Mouse (Mus musculus): ENCODE data around the gene Gcc1.

Gcc1 gene

DNA sequence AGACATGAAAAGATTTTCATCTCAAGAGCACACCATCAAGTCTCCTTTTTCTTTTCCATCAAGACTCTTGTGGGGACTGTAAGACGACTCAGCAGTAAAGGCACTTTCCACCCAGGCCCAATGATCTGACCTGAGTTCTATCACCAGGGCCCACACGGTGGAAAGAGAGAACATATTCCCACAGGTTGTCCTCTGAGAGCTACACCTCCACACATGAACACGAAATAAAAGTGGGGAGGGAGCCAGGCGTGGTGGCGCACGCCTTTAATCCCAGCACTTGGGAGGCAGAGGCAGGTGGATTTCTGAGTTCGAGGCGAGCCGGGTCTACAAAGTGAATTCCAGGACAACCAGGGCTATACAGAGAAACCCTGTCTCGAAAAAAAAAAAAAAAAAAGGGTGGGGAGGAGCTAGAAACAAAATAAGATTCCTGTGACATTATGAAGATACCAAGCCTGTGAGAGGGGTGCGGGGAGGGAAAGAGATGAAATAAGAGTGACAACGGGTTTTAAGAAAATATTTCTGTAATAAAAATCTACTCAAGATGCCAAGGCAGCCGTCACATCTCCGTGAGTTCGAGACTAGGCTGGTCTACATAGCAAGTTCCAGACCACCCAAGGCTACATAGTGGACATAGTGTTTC, 5.4 kb downstream of the Gcc1 start:
- DNase-seq (ENCODE audit: extremely low spot score): no peak

DNA sequence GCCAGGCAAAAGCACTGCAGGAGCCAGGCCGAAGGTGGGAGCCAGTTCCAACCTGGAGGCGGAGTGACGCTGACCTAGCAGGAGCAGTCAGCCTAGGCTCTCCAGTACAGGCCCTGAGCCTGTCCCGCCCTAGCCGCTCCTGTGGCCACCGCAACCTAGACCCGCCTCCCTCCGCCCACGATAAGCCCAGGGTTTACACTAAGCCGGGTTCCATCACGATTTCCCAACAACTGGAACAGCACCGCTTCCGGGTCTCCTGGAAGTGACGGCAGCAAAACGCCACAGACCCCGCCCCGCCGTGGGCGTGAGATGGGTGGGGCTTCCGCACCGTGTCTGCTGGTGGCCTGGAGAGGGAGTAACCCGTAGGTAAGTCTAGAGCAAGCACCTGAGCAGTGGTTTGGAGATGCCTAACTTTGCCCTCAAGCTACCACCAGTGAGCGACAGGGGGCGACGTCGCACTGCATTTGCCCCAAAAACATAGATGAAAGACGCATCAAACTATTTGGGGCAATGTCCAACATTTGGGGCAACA, 6.7 kb downstream of the Gcc1 start:
- peak; percentile 95 for DNase-seq (ENCODE audit: extremely low spot score)

DNA sequence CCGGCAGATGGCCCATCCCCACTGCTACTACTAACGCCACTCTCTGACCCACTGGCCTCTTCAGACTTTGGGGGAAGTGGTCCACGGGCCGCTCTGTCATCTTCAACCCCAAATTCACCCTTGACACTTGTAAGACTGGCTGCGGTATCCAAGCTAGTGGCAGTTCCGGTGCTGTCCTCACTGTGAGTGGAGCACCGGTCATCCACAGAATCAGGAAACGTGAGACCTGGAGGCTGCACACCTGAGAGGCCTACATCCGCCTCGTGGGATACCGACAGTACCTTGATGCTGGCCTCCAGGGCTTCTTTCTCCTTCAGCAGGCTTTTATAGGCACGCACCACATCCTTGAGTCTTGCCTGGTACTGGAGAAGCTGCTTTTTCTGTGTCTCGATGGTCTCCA, 7.3 kb downstream of the Gcc1 start:
- DNase-seq (ENCODE audit: extremely low spot score): no peak

DNA sequence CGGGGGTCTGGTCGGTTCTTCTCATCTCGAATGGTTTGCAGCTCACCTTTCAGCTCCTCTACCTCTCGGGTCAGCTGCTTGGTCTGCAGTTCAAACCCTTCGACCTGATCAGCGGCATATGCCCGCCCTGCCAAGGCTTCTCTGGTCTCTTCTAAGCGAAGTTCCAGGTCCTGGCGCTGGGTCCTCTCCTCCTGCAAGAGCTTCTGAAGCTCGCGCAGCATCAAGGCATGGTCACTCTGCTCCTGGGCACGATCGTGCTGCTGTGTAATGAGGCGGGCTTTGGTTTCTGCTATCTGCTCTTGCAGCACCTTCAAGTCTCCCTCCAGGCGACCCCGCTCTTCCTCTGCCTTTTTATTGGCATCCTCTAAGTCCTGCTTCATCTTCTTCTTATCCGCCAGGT, 7.8 kb downstream of the Gcc1 start:
- no peak for DNase-seq (ENCODE audit: extremely low spot score)

DNA sequence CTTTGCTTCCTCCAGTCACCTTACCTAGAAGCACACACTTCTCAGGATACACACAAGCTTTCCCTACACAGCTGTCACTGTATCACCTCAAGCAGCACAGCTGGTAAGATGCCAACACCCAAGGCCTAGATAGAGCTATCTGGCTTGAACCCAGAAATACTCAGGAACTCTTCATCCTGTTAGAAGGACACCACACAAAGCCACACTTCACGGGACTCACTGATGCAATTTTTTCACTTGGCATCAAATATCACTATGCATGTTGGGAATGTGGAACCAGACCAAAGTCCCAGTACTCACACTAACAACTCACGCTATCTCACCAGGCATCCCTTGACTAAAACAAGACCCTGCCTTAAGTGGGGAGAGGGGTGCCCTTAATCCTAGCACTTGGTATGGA, 8.5 kb downstream of the Gcc1 start:
- no peak for DNase-seq (ENCODE audit: extremely low spot score)

DNA sequence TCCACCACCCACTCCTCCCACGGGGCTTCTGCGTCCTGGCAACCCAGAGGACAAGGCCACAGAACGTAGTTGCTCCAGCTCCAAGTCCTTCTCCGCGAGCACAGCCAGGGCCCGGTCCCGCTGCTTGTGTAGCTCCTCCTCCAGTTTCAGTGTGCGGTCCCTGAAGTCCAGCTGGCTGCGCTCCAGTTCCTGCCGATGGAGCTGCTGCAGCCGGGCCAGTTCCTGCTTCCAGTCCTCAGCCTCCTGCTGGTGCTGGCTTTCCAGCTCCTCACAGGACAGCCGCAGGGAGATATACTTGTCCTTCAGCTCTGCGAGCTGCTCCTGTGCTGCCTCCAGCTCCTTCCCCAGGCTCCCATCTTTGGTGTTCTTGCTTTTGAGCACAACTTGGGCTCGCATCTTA, 9.7 kb downstream of the Gcc1 start:
- DNase-seq (ENCODE audit: extremely low spot score): no peak

DNA sequence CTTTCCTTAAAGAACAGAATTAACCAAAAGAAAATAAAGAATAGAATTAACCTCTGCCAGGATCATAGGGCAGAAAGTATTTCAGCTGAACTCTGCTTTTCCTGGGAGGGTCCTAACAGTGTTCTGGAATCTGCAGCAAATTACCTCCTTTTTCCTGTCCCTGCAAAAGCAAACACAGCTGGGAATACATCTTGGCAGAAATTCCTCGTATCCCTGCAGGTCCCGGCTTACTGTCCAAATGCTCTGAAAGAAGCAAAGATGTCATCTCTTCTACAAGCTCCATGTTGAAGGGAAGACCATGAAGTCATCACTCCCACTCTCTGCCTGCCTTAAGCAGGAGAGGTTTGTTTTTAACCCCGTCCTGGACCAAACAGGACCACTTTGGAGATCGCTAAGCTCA, 11.2 kb downstream of the Gcc1 start:
- DNase-seq (ENCODE audit: extremely low spot score): no peak

DNA sequence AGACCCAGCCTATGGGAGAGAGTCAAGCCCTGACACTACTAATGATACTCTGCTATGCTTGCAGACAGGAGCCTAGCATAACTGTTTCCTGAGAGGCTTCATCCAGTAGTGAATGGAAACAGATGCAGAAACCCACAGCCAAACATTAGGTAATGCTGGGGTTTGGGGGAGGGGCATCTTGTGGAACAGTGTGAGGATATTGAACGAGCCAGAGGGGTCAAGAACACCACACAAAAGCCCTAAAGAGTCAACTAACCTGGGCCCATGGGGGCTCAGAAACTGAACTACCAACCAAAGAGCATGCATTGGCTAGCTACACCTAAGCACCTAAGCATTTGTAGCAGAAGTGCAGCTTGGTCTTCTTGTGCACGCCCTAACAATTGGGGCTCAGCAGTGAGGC, 17.0 kb downstream of the Gcc1 start:
- no peak for DNase-seq (ENCODE audit: extremely low spot score)

DNA sequence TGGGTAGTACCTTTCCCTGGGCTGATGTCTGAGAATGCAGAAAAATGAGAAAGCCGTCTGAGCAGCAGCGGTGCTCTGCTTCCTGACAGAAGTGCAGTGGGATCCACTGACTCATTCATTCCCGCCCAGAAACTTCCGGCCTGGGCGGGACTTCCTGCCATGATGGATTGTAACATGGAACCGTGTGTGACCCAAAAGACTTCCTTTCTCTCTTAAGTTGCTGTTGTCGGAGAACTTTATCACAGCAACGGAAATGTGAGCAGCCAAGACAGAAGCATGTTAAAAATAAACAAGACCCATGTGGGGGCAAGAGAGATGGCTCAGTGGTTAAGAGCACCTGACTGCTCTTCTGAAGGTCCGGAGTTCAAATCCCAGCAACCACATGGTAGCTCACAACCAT, 18.1 kb downstream of the Gcc1 start:
- no peak for DNase-seq (ENCODE audit: extremely low spot score)

DNA sequence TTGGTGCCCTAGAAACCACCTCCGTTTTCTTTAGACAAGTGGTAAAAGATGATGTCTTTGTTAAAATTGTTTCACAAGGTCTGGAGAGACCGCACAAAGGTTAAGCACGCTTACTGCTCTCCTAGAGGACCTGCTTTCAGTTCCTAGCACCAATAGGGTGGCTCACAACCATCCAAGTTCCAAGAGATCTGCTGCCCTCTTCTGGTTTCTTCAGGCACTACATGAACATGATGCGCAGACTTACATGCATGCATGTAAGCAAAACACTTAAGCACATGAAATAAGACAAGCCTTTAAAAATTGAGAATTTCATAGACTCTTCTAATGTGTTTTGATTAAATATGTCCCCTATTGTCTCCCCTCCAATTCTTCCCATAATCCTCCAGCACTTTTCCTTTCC, 28.4 kb downstream of the Gcc1 start:
- no peak for DNase-seq (ENCODE audit: extremely low spot score)

DNA sequence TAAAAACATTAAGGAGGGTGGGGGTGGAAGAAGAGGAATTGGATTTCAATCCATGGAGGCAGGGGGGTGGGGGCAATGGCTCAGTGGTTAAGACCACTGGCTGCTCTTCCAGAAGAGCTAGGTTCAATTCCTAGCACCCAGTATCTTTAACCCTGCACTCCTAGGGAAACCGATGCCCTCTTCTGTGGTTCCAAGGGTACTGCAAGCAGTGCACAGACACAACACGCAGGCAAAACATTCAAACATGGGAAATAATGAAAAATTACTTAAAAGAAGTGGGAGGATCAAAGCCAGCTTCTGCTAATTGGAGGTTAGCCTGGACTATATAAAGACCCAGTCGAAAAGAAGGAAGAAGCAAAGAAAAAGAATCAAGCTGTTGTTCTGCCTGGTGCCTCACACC, 29.5 kb downstream of the Gcc1 start:
- no peak for DNase-seq (ENCODE audit: extremely low spot score)

DNA sequence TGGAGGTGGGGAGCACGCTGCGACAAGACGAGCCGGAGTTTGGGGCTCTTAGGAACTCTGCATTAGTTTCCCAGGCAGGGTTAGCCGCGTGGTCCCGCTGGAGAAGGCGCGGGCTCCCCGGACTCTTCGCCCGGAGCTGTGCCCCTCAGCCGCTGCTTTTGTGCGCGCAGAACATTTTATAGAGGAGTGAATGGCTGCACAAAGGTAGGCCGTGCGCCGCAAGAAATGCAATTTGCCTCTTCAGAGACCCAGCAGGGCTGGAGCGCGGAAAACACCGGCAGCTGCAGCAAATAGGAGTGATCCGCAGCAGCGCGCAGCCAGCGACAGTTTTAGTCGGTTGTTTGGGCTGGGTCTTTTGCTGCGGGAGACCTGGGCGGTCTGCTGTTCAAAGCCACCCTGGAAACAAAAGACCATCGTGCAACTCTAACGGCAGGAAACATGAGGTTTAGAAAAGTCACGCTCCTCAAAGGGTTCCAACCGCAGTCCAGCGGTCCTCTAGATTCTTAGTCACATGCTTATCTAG, 30.4 kb downstream of the Gcc1 start, which contains the start of gene Zfp800:
TSS of gene Zfp800 (minus strand) at position 325 of the 523 bp plus-strand sequence.
- DNase-seq (ENCODE audit: extremely low spot score): peak; percentile 70

DNA sequence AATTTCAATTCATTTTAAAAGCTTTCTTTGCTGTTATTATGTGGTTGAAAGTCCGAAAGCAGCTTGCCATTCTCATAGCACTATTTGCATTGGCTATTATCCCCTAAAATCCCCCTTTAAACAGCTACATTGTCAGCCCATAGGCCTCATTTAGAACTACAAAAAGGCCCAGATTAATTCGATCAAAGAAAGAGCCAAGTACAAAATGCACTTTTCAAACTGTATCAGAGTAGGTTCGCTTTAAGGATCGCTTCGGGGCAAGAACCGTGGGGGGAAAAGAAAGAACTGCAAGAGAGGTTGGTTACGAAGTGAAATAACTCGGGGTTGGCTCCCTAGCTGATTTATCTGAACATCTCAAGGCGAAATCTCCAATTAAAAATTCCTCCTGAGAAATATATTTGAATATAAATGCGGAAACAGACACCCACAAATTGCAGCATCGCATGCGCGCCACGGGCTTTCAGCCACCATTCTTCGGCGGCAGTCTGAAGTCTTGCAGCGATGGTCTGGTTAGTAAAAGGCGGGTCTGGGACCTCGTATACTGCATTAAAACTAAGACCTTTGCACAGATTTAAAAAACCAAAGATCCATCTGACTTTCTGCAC, 31.2 kb downstream of the Gcc1 start:
- peak; percentile 61 for DNase-seq (ENCODE audit: extremely low spot score)

DNA sequence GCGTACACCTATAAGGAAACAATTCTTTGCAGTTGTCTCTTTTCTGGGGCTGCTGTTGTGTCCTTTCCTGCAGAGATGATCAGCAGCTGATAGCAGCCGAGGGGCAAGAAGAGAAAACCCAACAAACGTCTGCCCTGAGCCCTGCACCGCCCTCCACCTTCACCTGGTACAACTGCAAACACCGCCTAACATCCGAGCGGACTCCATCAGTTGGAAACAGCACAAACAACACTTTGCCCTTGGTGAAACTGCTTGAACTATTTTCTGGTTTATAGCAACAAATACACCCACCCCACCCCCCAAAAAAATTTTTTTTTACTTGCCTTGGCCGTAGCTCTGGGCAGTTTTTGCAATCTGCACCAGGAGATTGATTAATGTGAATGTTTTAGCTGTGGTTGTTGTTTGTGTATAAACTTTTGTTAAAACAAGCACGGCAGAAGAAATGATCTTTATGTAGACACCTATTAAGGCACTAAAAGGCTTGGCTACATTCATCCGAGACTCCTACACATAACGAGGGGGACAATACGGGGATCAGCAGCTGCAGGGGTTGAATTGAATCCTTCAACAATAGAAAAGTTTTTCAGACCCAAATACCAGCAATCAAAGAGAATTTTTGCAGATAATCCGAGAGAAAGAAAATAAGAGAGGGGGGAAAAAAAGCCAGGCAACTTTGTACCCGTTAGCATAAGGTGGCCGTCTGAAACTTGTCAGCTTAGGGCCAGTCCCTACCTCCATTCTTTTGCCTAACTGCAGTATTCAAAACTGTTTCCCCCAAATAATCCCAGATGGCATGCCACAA, 31.9 kb downstream of the Gcc1 start:
- DNase-seq (ENCODE audit: extremely low spot score): peak; percentile 32

DNA sequence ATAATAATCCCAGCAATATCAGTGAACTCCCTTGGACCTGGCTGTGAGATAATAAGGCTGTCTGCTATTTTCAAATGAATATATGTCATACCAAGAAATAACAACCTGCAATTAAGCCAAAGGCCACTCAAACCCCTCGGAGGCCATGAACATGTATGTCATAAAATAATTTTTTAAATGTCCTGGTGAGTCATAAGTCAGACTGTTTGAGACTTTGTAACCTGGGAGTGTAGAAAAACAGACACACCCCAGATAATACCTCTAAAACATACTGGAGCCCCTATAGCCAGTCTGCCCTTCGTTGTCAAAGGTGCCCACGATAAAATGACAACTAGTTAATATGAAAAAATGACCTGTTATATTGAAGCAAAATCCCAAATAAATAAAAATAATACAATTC, 39.2 kb downstream of the Gcc1 start:
- DNase-seq (ENCODE audit: extremely low spot score): no peak

DNA sequence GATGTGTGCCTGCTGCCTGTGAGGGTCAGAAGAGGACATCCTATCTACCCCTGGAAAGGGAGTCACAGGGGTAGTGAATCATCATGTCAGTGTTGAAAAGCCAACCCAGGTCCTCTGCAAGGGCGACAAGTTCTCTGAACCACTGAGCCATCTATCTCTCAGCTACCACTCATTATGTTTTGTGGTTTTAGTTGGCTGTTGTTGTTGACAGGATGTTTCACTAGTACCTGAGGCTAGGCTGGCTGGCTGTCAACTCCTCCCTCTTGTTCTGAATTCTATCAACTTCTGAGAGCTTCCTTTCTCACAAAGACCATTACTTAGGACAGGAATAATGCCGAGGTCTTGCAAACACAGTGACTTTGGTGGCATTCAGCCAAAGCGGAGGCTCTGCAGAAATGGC, 43.0 kb downstream of the Gcc1 start:
- no peak for DNase-seq (ENCODE audit: extremely low spot score)

DNA sequence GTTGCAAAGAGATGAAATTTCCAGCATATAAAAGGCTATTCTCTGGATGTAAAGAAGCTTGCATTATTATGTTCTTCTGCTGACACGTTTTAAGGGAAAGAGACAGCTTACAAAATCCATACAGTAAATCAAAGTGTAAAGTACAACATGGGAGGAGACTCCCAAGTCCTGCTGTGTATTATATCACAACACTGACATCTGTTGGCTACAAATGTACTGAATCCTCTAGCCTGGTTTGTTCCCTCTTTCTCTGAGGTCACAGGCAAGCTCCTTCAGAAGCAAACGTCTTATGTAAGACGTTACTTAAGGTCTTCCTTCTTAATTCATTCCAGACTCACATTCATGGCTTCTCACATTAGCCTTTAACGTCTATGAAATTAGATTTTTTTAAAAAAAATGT, 46.2 kb downstream of the Gcc1 start:
- DNase-seq (ENCODE audit: extremely low spot score): no peak

DNA sequence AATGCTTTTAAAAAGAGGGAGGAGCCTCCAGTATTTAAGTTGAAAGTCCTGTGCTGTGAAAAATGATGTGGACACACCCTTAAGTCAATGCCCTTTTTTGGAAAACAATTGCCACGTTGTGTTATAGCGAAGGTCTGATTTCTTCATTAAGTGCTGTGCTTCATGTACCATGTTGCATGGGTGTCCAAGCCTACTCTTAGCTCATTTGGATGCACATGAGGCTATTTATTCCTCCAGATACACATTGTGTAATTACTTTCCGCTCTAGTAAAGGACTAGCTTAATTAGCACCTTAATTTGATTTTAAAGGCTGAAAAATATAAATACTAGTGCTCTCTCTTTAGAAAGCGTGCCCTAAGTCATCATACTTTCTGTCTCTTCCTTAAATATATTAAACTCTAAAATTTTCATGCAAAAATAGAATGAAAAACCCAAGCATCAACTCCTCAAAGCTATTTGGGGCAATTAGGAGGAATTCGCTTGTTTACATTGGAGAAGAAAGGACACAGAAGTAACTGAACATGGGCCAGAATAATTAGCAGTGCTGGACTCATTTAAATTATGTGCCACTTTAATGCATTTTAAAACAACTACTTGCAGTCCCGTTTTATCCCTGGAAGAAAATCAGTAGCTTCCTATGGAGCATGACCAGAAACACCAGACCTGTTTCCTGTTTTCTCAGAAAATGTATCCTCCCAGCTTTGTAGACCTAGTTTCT, 58.1 kb downstream of the Gcc1 start:
- no peak for DNase-seq (ENCODE audit: extremely low spot score)

DNA sequence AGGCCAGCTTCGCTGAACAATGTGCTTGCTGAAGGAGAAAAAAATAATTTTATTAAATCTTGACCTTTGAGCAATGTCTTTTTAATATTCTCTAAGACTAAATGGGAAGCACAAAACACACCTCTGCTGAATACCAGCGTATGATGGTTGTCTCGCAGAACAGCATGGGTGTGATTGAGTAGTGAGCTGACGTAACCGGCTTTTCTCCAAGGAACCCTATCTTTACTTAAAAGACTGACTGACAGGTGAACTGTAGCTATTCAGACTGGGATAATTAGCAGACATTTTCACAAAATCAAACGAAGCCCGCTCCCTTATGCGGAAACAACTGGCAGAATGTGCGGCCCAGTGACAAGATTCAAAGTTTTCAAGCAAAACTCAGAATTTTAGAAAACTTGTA, 60.6 kb downstream of the Gcc1 start:
- DNase-seq (ENCODE audit: extremely low spot score): no peak

Measured in embryo, embryonic 9.5 days (tissue).